Mouse (Mus musculus) heart, adult 2 months (tissue): ENCODE data around the gene Zdhhc14.

Experiments
- CTCF ChIP-seq: fragments of 200-600 bp; IDR thresholded peaks from 2 replicates; pipeline ENCODE4 v1.8.1; 2022; ENCODE audit warnings: antibody characterized with exemption, mild to moderate bottlenecking, moderate library complexity
- EP300 ChIP-seq: fragments of 200-500 bp; IDR thresholded peaks from 2 replicates; pipeline ENCODE4 v1.6.1; 2011; ENCODE audit warnings: low read depth, low read length, control low read depth; ENCODE audit not compliant: insufficient read depth
- POLR2A ChIP-seq: fragments of 200-500 bp; IDR thresholded peaks from 2 replicates; pipeline ENCODE4 v1.6.1; 2011; ENCODE audit warnings: mild to moderate bottlenecking, low read depth, low read length, control low read depth; ENCODE audit not compliant: insufficient read depth

DNA sequence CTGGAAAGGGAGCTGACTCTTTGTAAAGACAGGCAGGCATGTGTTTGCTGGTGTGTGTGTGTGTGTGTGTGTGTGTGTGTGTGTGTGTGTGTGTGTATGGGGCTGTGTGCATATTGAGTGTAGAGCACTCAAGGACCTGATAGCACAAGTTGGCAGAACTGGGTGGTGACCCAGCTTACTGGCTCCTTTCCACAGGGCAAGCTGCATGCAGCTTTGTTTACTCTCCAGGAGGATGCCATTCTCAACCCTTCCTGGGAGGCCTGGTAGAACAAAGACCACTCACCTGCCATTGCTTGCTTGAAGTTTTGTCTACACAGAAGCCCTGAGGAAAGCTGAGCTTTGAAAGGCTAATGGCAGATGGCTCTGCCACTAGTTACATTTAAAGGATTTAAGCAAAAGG lies 130.8 kb downstream of the Zdhhc14 start:
- TF ChIP-seq CTCF (no peak), POLR2A (no peak), EP300 (0 out of 2 replicates have a peak, but pooled peaks have one; percentile 52)
